Comparison of ENCODE assay signal across 28 mouse cellular contexts in genomic region chr6:42434446-42434845, GRCm38 (mm10). TPM values are rescaled to one million over a fixed set of nuclear protein-coding genes. Genes with fewer than 3 reads are reported as not detected.
DNase-seq lines count a peak whose midpoint lies in the region; ATAC-seq lines count a peak whose summit lies in the region.
"Had no signal": no experiment of that assay in that cellular context is flagged by ENCODE, and none has a peak within 500 bp of the region (broad histone marks: within the 10 kb centered on the region; RNA-seq: fewer than 3 reads in every experiment).

Gene Tas2r126, plus strand, starts transcription at chr6:42434535.

- H3K9ac ChIP-seq in kidney, embryonic 15.5 days, result no peak within 1 kb of the TSS
- H3K9ac ChIP-seq: heart, embryonic 13.5 days; limb, embryonic 15.5 days; liver, embryonic 15.5 days; midbrain, embryonic 15.5 days had no signal

- H3K27me3 ChIP-seq in kidney, embryonic 15.5 days, result no peaks in the 10 kb centered on the region
- H3K27me3 ChIP-seq: heart, embryonic 13.5 days; limb, embryonic 15.5 days; liver, embryonic 15.5 days; midbrain, embryonic 15.5 days had no signal

- peak; percentile 18 for DNase-seq in adrenal gland, adult 2 months
- DNase-seq in adrenal gland, postnatal 10 days, result no peak
- DNase-seq in ovary, postnatal 36 days (ENCODE audit: low spot score), result peak; percentile 5
- DNase-seq in ovary, postnatal 14 days (ENCODE audit: low spot score), result no peak
- DNase-seq in thymus, postnatal 4 days, result no peak
- DNase-seq: cerebellum, adult 8-10 months; gastrocnemius, postnatal 14 days; layer of hippocampus, postnatal 36 days had no signal

- WGBS in kidney, embryonic 15.5 days, result 57% methylated on average over 6 of the region's 6 CpGs

- no peak within 1 kb of the TSS for H3K27ac ChIP-seq in kidney, embryonic 15.5 days
- H3K27ac ChIP-seq: heart, embryonic 13.5 days; limb, embryonic 15.5 days; liver, embryonic 15.5 days; midbrain, embryonic 15.5 days had no signal

- no peak within 1 kb of the TSS for H3K4me2 ChIP-seq in kidney, embryonic 15.5 days
- H3K4me2 ChIP-seq: heart, embryonic 13.5 days; limb, embryonic 15.5 days; liver, embryonic 15.5 days; midbrain, embryonic 15.5 days had no signal

- no peaks in the 10 kb centered on the region for H3K36me3 ChIP-seq in kidney, embryonic 15.5 days
- H3K36me3 ChIP-seq: heart, embryonic 13.5 days; limb, embryonic 15.5 days; liver, embryonic 15.5 days; midbrain, embryonic 15.5 days had no signal

- no peaks in the 10 kb centered on the region for H3K9me3 ChIP-seq in kidney, embryonic 15.5 days (replicated peaks)
- H3K9me3 ChIP-seq: heart, embryonic 13.5 days; limb, embryonic 15.5 days; liver, embryonic 15.5 days; megakaryocyte, embryonic 14.5 days; midbrain, embryonic 15.5 days had no signal

- H3K4me1 ChIP-seq in kidney, embryonic 15.5 days, result no peaks in the 10 kb centered on the region
- H3K4me1 ChIP-seq: limb, embryonic 15.5 days; liver, embryonic 15.5 days; midbrain, embryonic 15.5 days had no signal

- peak; percentile 67; the same call in 1 of the 2 replicates for ATAC-seq in kidney, embryonic 15.5 days (replicated peaks; ENCODE audit: low FRiP score)
- peak; percentile 46; the same call in 1 of the 2 replicates for ATAC-seq in megakaryocyte progenitor cell, adult 5-6 weeks (replicated peaks; ENCODE audit: poor library complexity)
- ATAC-seq in inflammation-experienced regulatory T-cells, adult 6 months, result no peak
- ATAC-seq: activated CD4-positive, CD25-positive, alpha-beta regulatory T cell, adult 4 months; CD4-positive, CD25-positive, alpha-beta regulatory T cell, adult 4 months; forebrain, embryonic 14.5 days; lung, postnatal 0 days; midbrain, embryonic 15.5 days had no signal

- no peak within 1 kb of the TSS for H3K4me3 ChIP-seq in kidney, embryonic 15.5 days (replicated peaks)
- H3K4me3 ChIP-seq: erythroblast, embryonic 14.5 days; heart, embryonic 13.5 days; limb, embryonic 15.5 days; liver, embryonic 15.5 days; megakaryocyte, embryonic 14.5 days; midbrain, embryonic 15.5 days; myocyte had no signal

RNA-seq across cellular contexts. Expression of gene Tas2r126, which starts in this region (rescaled TPM):
- total RNA-seq in adrenal gland, adult 2 months (2021), result 1 to 10 TPM in 1 of 2 experiments, under 1 TPM in 1; 0.66 to 4.8 TPM
- polyA plus RNA-seq in adrenal gland, adult 2 months (2012; rRNA removed), result 0.11 TPM in 1 of 2 replicates, not detected in the other
- total RNA-seq in adrenal gland, postnatal 10 days (2021), result 1 to 10 TPM in 1 of 2 experiments, under 1 TPM in 1; 0.48 to 1.3 TPM
- polyA plus RNA-seq in kidney, embryonic 15.5 days (2015; fragmentation: Nextera tagmentation; extraction: Ambion mirVana), result not detected in 2 replicates
- total RNA-seq in megakaryocyte progenitor cell, adult 5-6 weeks (2015), result not detected in 2 replicates
- not detected in 2 replicates for total RNA-seq in megakaryocyte progenitor cell, adult 5-6 weeks (2017)
- polyA plus RNA-seq in inflammation-experienced regulatory T-cells, adult 6 months (2017; shearing (Covaris generic)), result not detected
- total RNA-seq: ES-E14; gastrocnemius, postnatal 14 days; layer of hippocampus, postnatal 36 days; left cerebral cortex, postnatal 36 days had no signal
- polyA plus RNA-seq: activated CD4-positive, CD25-positive, alpha-beta regulatory T cell, adult 4 months; CD4-positive, CD25-positive, alpha-beta regulatory T cell, adult 4 months; embryonic facial prominence, embryonic 11.5 days; erythroblast, embryonic 14.5 days; forebrain, embryonic 14.5 days; heart, embryonic 13.5 days; hindbrain, embryonic 11.5 days; intestine, embryonic 14.5 days; limb, embryonic 15.5 days; liver, embryonic 15.5 days; lung, postnatal 0 days; midbrain, embryonic 15.5 days; myocyte; neural tube, embryonic 14.5 days had no signal

Comparison
In these comparisons a context has a peak if more than half of its experiments do, and no peak if none do; other contexts are left out.
1. DNase-seq: peak in adrenal gland, adult 2 months (single experiment) and ovary, postnatal 36 days (single experiment); none in adrenal gland, postnatal 10 days (single experiment), ovary, postnatal 14 days (single experiment) and thymus, postnatal 4 days (single experiment).
2. Peak in ATAC-seq in kidney, embryonic 15.5 days; RNA of the gene not detected or under 1 TPM.
3. Peak in ATAC-seq in megakaryocyte progenitor cell, adult 5-6 weeks; RNA of the gene not detected or under 1 TPM.